Mouse (Mus musculus) stomach, postnatal 0 days (tissue): ENCODE data around the gene Gm10563. TPM values are rescaled to one million over a fixed set of nuclear protein-coding genes. Genes with fewer than 3 reads are reported as not detected.
"Not testable (repeated sequence)": the region's sequence is repeated elsewhere in the genome, so short reads cannot be mapped to it uniquely, and the experiment has no call there.

Experiments
- ATAC-seq: fragments of 200-750 bp; cut with Nextera tagmentation; 2 replicates; pipeline ENCODE4 v1.8.0; 2017; ENCODE audit not compliant: low FRiP score, low TSS enrichment
- DNase-seq: peaks from one replicate; pipeline ENCODE4 v3.0.0-alpha.2; 2016; ENCODE audit warnings: low spot score
- H3K27ac ChIP-seq: fragments of 300-500 bp; sonication (generic); replicated peaks from 2 replicates; pipeline ENCODE4 v1.5.1; 2014; ENCODE audit warnings: mild to moderate bottlenecking, control low read depth
- H3K27me3 ChIP-seq: fragments of 300-500 bp; sonication (generic); 2 replicates; pipeline ENCODE4 v1.6.1; 2014; ENCODE audit warnings: low read length; ENCODE audit not compliant: control insufficient read depth, insufficient read depth
- H3K36me3 ChIP-seq: fragments of 300-500 bp; sonication (generic); 2 replicates; pipeline ENCODE4 v1.6.1; 2014; ENCODE audit warnings: low read length, mixed read lengths; ENCODE audit not compliant: control insufficient read depth, insufficient read depth
- H3K4me1 ChIP-seq: fragments of 300-500 bp; sonication (generic); replicated peaks from 2 replicates; pipeline ENCODE4 v1.6.1; 2014; ENCODE audit warnings: antibody characterized with exemption; ENCODE audit not compliant: control insufficient read depth, insufficient read depth
- H3K4me2 ChIP-seq: fragments of 300-500 bp; sonication (generic); replicated peaks from 2 replicates; pipeline ENCODE4 v1.6.1; 2014; ENCODE audit warnings: low read depth, mild to moderate bottlenecking, control low read depth, moderate library complexity
- H3K4me3 ChIP-seq: fragments of 300-500 bp; sonication (generic); 2 replicates; pipeline ENCODE4 v1.5.1; 2014; ENCODE audit warnings: low read depth, low read length, control low read depth
- H3K9ac ChIP-seq: fragments of 300-500 bp; sonication (generic); 2 replicates; pipeline ENCODE4 v1.6.1; 2014; ENCODE audit warnings: mild to moderate bottlenecking, low read length, control low read depth, mixed read lengths
- H3K9me3 ChIP-seq: fragments of 300-500 bp; sonication (generic); 2 replicates; pipeline ENCODE4 v1.6.1; 2016; ENCODE audit warnings: low read length; ENCODE audit not compliant: control insufficient read depth
- CTCF ChIP-seq: IDR thresholded peaks from 2 replicates; pipeline ENCODE4 v1.5.1; 2016; ENCODE audit warnings: antibody characterized with exemption, low read depth, mild to moderate bottlenecking, moderate library complexity
- EP300 ChIP-seq: optimal IDR thresholded peaks from 2 replicates; pipeline ENCODE3; 2016; ENCODE audit warnings: antibody characterized with exemption
- WGBS: fragments of 180-500 bp; shearing (Covaris S2); extraction: QIAGEN DNeasy Blood & Tissue Kit; methylation state at CpG from one replicate; pipeline ENCODE4 v1.1.7; 2014; 5-methylcytosine and 5-hydroxymethylcytosine counted together
- polyA plus RNA-seq: library from polyadenylated mRNA; unstranded; fragments of >200 nt; fragmentation: Nextera tagmentation; extraction: Ambion mirVana; gene quantifications from 2 replicates; pipeline ENCODE4 v1.2.1, GENCODE M21; 2015

Gene Gm10563
- polyA plus RNA-seq, 1 experiment from 2014 or later, result not detected

DNA sequence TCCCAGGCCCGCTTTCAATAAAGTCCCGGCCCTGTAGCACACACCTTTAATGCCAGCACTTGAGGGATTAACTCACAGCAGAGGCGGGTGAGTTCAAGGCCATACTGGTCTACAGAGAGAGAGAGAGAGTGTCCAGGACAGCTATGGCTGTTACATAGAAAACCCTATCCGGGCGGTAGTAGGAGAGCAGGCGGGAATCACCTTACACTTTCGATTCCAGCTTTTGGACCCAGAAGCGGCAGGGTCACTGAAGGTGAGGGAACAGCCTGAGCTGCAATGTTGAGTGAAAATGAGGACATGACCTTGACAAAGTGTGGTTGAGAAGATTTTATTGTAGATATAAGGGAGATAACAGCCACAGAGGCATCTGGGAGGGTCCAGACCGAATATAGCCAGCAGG, 71.3 kb downstream of the Gm10563 start:
- H3K27ac ChIP-seq, result no peak overlapping the region
- no peak overlapping the region for H3K4me2 ChIP-seq
- 94% methylated on average over 9 of the region's 9 CpGs for WGBS
- H3K9me3 ChIP-seq, result no peaks in the 10 kb centered on the region
- H3K27me3 ChIP-seq, result no peaks in the 10 kb centered on the region
- DNase-seq (no peak), ATAC-seq (no peak)
- no peak overlapping the region for H3K4me3 ChIP-seq
- H3K36me3 ChIP-seq, result 0 out of 2 replicates have a peak, but pooled peaks cover under 1% of the 10 kb centered on the region
- no peaks in the 10 kb centered on the region for H3K4me1 ChIP-seq
- no peak overlapping the region for H3K9ac ChIP-seq
- TF ChIP-seq CTCF (no peak), EP300 (no peak)

DNA sequence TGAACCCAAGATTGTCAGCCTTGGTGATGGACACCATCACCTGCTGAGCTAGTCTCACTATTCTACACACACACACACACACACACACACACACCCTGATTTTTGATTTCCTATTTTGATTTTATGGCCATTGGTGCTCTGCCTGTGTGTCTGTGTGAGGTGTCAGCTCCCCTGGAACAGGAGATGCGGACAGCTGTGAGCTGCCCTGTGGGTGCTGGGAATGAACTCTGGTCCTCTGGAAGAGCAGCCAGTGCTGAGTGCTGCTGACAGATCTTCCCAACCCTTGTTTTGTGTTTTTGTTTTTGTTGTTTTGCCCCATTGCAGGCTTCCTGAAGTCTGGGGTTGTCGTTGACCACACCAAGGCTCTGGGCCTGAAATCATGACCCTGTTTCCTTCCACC, 72.1 kb downstream of the Gm10563 start:
- no peaks in the 10 kb centered on the region for H3K36me3 ChIP-seq
- no peak for DNase-seq
- no peak for ATAC-seq
- no peak for TF ChIP-seq CTCF
- no peak for TF ChIP-seq EP300
- H3K4me3 ChIP-seq, result no peak overlapping the region
- H3K9ac ChIP-seq, result no peak overlapping the region
- H3K27me3 ChIP-seq, result no peaks in the 10 kb centered on the region
- WGBS, result 95% methylated on average over 2 of the region's 2 CpGs
- no peaks in the 10 kb centered on the region for H3K9me3 ChIP-seq
- no peak overlapping the region for H3K4me2 ChIP-seq
- H3K4me1 ChIP-seq, result no peaks in the 10 kb centered on the region
- H3K27ac ChIP-seq, result no peak overlapping the region

DNA sequence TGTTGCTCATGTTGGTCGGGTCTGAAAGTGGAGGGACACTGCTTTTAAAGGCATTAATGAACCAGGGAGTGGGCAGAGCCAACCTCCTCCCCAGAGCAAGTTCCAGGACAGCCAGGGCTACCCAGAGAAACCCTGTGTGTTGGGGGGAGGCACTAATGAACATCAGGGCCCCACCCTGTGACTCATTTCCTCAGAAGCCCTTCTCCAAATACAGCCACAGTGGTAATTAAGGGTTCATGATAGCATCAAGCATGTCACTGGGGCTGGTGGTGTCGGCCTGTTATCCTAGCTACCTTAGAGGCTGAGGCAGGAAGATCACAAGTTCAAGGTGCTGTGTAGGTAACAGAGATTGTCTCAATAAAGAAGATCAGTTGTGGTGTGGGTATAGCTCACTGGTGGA, 73.8 kb downstream of the Gm10563 start:
- no peak overlapping the region for H3K4me2 ChIP-seq
- no peak for DNase-seq
- WGBS, result 65% methylated on average over 2 of the region's 2 CpGs
- TF ChIP-seq EP300 (no peak), CTCF (no peak)
- no peak overlapping the region for H3K9ac ChIP-seq
- H3K4me1 ChIP-seq, result no peaks in the 10 kb centered on the region
- H3K36me3 ChIP-seq, result no peaks in the 10 kb centered on the region
- H3K27me3 ChIP-seq, result no peaks in the 10 kb centered on the region
- ATAC-seq, result peak; percentile 46
- 0 out of 2 replicates have a peak overlapping the region, but pooled peaks have one; percentile 35 for H3K27ac ChIP-seq
- H3K4me3 ChIP-seq, result no peak overlapping the region
- no peaks in the 10 kb centered on the region for H3K9me3 ChIP-seq

DNA sequence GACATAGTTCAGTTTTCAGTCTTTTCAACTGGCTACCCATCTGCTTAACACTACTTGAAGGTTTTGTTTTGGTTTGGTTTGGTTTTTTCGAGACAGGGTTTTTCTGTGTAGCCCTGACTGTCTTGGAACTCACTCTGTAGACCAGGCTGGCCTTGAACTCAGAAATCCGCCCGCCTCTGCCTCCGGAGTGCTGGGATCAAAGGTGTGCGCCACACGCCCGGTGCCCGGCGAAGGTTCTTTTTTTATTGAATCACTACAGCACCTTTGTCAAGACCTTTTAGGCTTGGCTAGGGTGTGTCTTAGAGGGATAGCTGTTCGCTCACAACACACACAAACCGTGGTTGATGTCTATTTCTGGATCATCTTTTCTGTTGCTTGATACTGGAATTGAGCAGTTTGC, 74.9 kb downstream of the Gm10563 start:
- not testable (repeated sequence) for H3K9ac ChIP-seq, H3K36me3 ChIP-seq, H3K9me3 ChIP-seq, H3K4me2 ChIP-seq, DNase-seq, H3K4me3 ChIP-seq, H3K27ac ChIP-seq, H3K27me3 ChIP-seq, ATAC-seq, H3K4me1 ChIP-seq
- 86% methylated on average over 11 of the region's 11 CpGs for WGBS

DNA sequence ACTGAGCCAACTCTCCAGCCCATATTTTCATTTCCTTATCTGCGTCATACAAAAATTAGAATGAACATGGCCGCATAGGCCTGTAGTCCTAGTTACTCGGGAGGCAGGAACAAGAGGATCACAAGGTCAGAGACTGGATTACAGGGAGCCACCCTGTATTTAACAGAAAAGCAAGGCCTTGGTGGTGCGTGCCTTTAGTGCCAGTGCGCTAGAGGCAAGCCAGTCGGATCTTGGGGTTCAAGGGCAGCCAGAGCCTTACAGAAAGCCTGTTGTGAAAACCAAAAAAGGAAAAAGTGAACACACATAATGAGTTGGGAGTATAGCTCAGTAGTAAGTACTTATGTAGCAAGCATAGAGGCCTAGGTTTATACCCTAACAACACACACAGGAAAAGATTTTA, 75.4 kb downstream of the Gm10563 start:
- H3K4me3 ChIP-seq, result no peak overlapping the region
- H3K27ac ChIP-seq, result no peak overlapping the region
- H3K27me3 ChIP-seq, result no peaks in the 10 kb centered on the region
- no peak overlapping the region for H3K4me2 ChIP-seq
- H3K4me1 ChIP-seq, result 0 out of 2 replicates have a peak, but pooled peaks cover 5% of the 10 kb centered on the region
- 81% methylated on average over 6 of the region's 6 CpGs for WGBS
- H3K9me3 ChIP-seq, result no peaks in the 10 kb centered on the region
- no peak overlapping the region for H3K9ac ChIP-seq
- H3K36me3 ChIP-seq, result no peaks in the 10 kb centered on the region
- ATAC-seq, result no peak
- TF ChIP-seq EP300 (no peak), CTCF (no peak)
- DNase-seq, result no peak

DNA sequence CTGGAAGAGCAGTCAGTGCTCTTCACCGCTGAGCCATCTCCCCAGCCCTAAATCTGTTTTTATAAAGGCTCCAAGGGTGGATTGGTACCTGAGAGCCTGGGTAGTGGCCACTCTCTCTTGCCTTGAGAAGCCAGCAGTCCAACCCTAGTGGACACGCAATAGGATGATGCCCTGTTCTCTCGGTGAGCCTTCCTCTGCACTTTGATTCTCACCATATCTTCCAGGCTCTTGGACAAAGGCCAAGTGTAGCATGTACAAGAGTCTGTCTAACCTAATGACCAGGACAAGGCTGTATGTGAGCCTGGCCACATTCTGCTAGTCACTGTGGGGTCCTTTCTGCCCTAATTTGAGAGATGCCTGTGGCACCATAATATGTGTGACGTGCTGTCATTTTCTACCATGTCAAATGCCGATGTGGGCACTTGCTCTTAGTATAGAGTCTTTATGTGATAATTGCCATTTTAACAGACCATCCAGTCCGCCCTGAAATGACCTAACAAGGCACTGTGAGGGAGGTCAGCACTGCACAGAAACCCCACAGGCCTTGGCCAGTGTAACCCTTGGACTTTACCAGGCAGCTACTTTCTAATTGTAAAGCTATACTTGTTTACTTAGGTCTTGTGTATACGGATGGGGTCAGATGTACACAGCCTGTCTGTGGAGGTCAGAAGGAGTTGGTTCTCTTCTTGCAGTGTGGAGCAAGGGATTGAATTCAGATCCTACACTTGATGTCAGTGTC, 76.4 kb downstream of the Gm10563 start:
- no peaks in the 10 kb centered on the region for H3K27me3 ChIP-seq

More for the DNA sequence above, 76.4 kb downstream of the Gm10563 start:
- Histone ChIP-seq H3K9me3 (no peaks in the 10 kb centered on the region), H3K4me3 (no peak overlapping the region), H3K4me2 (no peak overlapping the region), H3K4me1 (0 out of 2 replicates have a peak, but pooled peaks cover 7% of the 10 kb centered on the region), H3K36me3 (no peaks in the 10 kb centered on the region), H3K9ac (no peak overlapping the region), H3K27ac (no peak overlapping the region)
- DNase-seq, result no peak
- ATAC-seq, result no peak; the same call in 1 of the 2 replicates
- 85% methylated on average over 7 of the region's 7 CpGs for WGBS
- TF ChIP-seq CTCF (no peak), EP300 (no peak)
